Mouse (Mus musculus): ENCODE data around the gene Slc30a7. TPM values are rescaled to one million over a fixed set of nuclear protein-coding genes. Genes with fewer than 3 reads are reported as not detected.

The Slc30a7 gene
- total RNA-seq, 1 experiment from 2014 or later, result 40.1 TPM

DNA sequence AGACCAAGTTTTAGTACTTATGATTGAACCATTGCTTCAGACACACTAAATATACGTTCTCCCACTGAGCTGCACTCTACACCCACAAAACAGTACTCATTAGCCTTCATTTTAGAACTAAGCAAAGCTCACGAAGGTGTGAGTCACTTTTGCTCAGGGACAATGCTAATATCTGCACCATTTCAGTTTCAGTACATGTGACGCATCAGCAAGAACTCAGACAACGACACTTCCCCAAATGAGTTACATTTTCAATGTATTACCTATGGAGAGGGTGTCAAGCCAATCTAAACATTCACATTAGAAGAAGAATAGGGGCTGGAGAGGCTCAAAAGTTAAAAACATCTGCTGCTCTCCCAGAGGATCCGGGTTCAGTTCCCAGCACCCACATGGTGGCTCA, 10.3 kb downstream of the Slc30a7 start:
- no peak; the same call in 1 of the 2 replicates for ATAC-seq (replicated peaks; ENCODE audit: insufficient number of reproducible peaks, low FRiP score, low TSS enrichment, poor library complexity, severe bottlenecking)

DNA sequence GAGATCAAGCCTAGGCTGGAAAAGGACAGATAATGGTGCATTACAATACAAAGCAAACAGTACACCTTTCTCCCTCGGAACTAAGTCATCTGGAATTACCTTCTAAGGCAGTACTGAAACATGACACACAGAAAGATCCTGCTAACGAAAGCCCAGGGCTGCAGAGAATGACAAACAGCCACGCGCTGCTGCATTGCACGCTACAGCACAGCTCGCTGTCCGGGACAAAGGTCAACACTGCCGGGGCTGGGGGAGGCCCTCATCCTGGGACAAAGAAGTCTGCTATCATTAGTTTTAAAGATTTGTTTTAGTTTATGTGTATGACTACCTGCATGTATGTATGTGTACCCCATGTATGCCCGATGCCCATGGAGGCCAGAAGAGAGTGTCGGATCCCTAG, 14.2 kb downstream of the Slc30a7 start:
- ATAC-seq (replicated peaks; ENCODE audit: insufficient number of reproducible peaks, low FRiP score, low TSS enrichment, poor library complexity, severe bottlenecking), result no peak

DNA sequence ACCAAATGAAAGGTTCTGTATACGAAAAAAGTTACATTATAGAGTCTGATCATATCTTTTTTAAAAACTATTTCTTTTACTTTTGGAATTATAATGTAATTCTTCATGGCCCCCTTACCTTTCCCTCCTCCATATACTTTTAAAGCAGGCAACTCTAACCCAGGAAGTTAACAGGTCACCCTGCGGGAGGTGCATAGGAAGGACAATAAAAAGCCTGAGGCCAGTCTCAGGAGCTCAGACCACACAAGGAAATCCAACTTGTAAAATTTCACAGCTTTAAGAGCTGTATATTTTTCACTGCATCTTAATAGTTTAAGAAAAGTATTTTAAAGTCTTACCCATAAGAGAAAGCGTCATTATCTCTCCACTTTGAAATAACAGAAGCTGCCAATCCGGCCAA, 14.6 kb downstream of the Slc30a7 start:
- ATAC-seq (replicated peaks; ENCODE audit: insufficient number of reproducible peaks, low FRiP score, low TSS enrichment, poor library complexity, severe bottlenecking), result no peak

DNA sequence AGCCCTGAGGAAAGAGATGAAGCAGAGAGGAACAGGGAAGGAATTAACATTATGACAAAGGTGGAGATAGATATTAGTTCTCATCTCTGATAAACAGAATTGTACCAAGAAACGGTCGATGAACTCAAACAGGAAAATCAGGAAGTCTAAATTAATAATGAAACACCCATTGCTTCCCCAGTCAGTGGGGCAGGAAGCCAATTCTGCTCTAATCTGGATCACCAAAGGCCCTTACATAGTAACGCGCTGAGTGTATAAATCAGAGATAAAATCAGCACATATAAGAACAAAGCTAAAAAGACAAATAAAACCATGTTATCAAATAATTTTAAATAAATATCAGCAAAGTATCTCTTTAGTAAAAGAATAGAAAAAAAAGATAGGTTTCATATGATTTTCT, 15.1 kb downstream of the Slc30a7 start:
- ATAC-seq (replicated peaks; ENCODE audit: insufficient number of reproducible peaks, low FRiP score, low TSS enrichment, poor library complexity, severe bottlenecking), result no peak

DNA sequence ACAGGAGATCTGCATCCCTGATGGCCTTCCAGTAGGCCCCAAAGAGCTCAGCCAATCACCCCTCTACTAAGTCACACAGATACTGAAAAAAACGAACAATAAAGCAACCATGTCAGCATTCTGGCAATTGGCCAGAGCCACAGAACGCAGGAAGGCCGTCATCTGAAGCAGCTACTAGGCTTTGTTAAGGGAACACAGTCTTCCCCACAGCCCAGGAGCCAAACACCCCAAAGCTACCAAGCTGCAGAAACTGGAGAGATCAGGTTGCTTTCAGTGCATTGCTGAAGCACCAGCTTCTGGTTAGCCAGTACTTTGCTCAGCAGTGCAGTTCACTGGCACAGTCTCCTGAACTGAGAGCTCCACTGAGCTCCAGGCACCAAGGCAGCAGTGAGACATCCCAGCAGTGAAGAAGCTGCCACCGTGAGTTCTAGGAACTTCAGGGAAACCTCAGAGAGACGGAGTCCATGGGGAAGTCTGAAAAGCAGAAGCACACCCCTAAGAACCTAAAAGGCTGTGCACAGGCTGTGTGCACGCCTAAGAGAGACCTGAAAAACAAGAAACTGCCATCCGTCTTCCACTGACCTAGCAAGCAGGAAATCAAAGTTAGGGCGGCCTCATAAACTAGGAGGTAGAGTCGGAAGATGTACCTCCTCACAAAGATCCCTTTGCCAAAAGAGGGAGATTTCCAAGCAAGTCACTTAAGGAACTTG, 21.9 kb downstream of the Slc30a7 start:
- ATAC-seq (replicated peaks; ENCODE audit: insufficient number of reproducible peaks, low FRiP score, low TSS enrichment, poor library complexity, severe bottlenecking), result peak; percentile 35; the same call in 1 of the 2 replicates

DNA sequence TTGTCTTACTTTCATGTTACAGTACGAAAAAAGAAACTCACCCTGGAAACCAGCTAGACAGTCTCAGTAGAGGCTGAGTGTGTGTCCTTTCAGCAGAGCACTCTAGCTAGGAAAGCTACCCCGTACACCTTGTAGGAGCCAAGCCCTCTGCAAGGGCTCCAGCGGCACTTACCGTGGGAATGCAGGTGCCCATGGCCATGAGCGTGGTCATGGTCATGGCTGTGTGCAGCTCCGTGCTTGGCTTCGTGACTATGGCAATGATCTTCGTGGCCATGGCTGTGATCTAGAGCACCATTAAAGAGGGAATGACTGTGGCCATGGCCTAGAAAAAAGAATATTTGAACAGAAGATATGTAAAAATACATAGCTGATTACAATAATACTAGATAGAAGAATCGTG, 22.6 kb downstream of the Slc30a7 start:
- 0 out of 2 replicates have a peak, but pooled peaks have one; percentile 27 for ATAC-seq (replicated peaks; ENCODE audit: insufficient number of reproducible peaks, low FRiP score, low TSS enrichment, poor library complexity, severe bottlenecking)

DNA sequence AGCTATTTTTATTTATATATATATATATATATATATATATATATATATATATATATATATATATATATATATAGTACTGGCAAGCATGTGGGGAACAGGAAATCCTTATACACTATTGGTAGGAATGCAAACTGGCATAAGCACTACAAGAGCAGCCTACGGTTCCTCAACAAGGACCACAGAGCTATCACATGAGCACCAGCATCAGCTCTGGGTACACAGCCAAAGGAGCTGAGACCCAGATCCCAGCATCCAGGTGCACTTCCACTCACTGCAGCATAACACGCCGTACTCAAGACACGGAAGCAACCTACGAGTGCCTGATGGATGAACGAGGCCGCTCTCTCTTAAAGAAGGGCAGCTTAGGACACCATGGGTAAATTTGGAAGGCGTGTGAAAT, 24.0 kb downstream of the Slc30a7 start:
- ATAC-seq (replicated peaks; ENCODE audit: insufficient number of reproducible peaks, low FRiP score, low TSS enrichment, poor library complexity, severe bottlenecking), result no peak

DNA sequence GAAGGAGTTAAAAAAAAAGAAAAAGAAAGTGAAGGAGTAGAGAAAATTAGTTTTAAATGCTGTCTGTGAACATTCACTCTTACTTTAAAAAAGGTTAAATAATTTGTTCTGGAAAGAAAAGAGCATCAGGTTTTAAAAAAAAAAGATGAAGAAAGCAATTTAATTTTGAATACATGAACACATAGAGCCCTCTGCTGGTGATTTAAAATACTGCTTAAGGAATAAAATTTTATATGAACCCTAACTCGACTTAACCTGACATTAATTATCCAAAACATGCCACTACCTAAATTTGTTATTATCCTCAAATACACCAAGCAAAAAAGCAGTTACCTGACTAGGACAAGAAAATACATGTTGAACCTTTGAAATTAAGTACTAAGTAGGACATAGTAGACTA, 28.2 kb downstream of the Slc30a7 start:
- ATAC-seq (replicated peaks; ENCODE audit: insufficient number of reproducible peaks, low FRiP score, low TSS enrichment, poor library complexity, severe bottlenecking), result no peak

DNA sequence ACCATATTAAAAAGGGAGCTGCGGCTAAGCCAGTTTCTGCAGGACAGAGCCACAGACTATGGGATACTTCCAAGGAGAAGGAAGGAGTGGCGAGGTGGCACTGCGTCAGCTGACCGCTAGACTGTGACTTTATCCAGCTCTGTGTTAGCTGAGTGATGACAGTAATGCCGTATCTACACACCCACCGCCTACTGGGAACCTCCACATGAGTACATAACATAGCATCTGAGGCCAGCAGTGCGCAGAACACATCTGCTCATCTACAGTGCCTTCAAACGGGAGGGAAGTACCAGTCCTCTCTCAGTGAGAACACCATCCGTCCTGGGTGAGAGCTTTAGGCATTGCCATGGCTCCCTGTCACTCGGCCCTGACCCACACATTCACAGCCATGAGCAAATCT, 32.2 kb downstream of the Slc30a7 start:
- ATAC-seq (replicated peaks; ENCODE audit: insufficient number of reproducible peaks, low FRiP score, low TSS enrichment, poor library complexity, severe bottlenecking), result no peak

DNA sequence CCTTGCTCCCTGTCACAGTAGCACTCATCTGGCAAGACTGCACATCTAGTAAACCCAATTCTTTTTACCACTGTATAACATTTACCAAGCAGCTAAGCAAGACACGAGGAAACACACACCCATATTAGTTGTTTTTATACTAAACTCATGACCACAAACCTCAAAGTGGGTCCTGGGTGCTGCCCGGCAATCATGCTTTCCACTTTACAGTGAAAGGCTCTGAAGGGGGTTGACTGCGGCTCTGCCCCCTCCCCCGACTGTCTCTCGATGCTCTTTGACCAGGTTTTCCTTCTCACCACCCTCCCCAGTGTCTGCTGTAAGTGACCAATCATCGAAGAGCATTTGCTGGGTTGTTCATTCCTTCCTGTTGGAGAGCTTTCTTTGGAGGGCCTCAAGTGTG, 33.0 kb downstream of the Slc30a7 start:
- no peak for ATAC-seq (replicated peaks; ENCODE audit: insufficient number of reproducible peaks, low FRiP score, low TSS enrichment, poor library complexity, severe bottlenecking)

DNA sequence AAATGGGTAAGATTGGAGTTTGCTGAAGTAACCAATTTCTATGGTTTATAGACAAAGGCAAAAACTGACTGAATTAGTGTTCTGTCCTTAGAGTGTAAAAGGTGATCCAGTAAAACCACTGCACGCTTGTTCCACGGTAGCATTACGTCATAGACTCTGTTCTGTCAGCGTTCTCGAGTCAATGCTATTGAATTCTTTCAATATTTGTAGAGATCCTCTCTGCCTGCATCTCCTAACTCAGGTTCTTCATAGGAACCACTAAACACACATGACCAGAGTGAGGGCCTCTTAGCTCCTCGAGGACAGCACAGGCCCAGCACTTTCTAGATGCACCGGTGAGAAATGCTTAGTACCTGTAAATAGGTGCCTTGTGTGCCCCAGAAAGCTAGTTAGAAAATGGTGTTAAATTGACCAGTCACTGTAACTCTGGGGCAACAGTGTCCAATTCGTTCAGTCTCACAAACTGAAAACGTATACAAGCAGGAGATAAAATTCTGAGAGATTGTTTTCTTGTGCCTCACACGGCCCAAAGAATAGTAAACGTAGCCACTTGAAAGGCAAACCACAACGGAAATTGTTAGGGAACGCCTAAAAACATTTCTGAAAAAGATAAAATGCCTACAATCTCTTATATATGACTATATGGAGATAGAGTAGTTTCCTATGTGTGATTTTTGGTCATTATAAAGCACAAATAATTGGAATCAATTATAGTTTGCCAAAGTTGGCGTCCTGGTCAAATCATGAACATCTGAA, 35.1 kb downstream of the Slc30a7 start:
- no peak for ATAC-seq (replicated peaks; ENCODE audit: insufficient number of reproducible peaks, low FRiP score, low TSS enrichment, poor library complexity, severe bottlenecking)

DNA sequence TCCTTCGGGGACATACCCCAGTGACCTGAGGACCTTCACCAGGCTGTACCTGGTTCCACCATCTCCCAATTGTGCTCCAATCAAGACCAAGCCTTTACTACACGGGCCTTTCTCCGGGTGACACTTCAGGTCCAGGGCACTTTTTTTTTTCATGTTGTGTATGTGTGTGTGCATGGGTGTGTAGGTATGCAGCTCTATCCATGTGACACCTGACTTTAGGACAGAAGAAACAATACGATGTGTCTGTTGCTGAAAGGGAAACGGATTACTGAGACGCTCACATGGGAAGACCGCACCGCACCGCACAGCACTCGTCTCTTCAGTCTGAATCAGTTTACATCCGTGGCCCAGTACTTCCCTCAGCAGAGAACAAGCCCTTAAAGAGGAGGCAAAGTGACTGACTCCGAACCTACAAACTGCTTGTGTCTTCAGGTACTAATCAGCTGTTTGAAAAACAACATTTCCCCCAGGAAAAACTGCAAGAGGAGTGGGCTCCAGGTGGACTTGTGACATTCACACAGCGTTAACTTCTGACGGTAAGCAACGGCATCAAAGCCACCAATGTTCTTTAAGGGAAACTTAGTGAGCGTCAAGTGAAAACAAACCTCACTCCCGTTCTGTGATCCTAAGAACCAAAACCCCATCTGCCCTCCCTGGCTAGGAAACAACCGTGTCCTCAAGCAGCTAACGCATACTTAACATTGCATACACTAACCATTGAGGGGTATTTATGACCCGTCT, 36.0 kb downstream of the Slc30a7 start:
- no peak for ATAC-seq (replicated peaks; ENCODE audit: insufficient number of reproducible peaks, low FRiP score, low TSS enrichment, poor library complexity, severe bottlenecking)

DNA sequence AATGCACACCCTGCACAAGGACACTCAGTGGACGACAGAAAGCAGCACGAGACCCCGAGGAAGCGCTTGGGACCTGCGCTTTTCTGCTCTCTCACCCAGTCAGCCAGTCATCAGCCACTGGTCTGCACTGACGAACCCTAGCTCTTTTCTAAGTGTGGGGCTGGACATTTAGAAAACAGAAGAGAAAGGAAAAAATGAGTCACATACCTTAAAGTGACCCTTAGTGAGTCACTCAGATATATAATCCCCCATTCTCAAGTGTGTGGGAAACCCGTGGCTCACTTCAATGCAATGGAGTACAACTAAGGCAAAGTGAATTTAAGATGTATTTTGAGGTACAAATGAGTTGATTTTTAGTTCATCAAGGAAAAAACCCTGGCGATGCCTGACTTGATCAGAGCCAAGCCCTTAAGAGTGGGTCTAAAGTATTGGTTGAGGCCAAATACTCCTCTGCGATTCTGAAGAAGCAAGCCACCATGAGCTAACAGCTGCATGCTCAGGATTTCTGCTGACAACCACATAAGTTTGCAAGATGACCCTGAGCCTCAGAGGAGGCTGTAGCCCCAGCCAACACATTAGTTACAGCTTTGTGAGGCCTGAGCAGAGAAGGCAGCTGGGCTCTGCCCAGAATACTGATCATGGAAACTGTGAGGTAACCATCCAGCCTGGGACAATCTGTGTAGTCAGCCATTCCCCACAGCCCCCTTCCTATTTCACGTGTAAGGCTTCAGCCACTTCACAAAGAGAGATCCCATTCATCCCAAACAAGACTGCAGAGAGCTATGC, 38.3 kb downstream of the Slc30a7 start:
- no peak for ATAC-seq (replicated peaks; ENCODE audit: insufficient number of reproducible peaks, low FRiP score, low TSS enrichment, poor library complexity, severe bottlenecking)

DNA sequence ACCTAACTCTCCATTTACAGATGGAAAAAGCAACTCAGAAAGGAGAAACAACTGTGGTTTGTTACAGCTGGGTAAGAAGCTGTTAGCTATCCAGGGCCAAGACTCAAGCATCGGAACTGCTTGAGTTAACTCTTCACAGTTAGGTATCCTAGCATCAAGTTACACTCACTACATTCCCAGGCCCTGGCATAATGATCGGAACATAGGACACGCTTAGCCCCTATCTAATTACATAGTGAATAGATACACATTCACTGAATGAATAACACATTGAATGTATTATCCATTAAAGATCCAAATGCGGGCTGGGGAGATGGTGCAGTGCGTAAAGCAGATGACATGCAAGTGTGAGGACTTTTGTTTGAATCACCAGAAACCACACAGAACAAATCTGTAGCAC, 43.1 kb downstream of the Slc30a7 start:
- no peak for ATAC-seq (replicated peaks; ENCODE audit: insufficient number of reproducible peaks, low FRiP score, low TSS enrichment, poor library complexity, severe bottlenecking)

DNA sequence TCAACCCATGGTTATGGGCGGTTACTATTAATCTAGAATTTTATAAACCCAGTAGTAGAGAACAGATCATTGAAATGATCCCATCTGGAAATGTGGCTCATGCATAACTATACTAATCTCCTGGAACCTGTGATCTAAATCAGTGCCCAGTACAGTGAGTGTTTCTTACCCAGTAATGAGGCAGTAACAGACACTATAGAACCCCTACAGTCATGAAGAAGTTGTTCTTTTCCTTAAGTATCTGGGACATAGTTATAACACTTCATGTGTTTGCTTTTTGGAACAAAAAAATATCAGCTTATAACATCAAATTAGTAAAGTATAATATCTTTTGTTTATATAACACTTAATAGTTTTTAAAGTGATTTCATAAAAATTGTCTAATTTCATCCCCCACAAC, 43.6 kb downstream of the Slc30a7 start:
- no peak for ATAC-seq (replicated peaks; ENCODE audit: insufficient number of reproducible peaks, low FRiP score, low TSS enrichment, poor library complexity, severe bottlenecking)

DNA sequence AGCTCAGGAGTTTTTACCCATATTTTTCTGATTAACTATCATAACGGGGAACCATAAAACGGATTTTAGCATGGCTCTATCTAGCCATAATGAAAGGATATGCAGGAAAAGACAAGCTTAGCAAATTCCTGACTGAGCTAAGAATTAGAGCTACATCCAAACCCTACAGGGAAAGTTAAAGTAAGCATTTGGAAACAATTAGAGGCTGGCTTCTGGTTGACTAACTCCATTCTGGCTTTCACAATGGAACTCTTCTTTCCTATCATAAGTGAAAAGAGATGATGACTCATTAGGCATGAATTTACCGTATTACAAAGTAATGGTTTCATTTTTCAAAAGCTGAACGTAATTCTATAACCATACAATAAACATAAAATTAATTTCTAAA, 45.2 kb downstream of the Slc30a7 start:
- no peak for ATAC-seq (replicated peaks; ENCODE audit: insufficient number of reproducible peaks, low FRiP score, low TSS enrichment, poor library complexity, severe bottlenecking)

DNA sequence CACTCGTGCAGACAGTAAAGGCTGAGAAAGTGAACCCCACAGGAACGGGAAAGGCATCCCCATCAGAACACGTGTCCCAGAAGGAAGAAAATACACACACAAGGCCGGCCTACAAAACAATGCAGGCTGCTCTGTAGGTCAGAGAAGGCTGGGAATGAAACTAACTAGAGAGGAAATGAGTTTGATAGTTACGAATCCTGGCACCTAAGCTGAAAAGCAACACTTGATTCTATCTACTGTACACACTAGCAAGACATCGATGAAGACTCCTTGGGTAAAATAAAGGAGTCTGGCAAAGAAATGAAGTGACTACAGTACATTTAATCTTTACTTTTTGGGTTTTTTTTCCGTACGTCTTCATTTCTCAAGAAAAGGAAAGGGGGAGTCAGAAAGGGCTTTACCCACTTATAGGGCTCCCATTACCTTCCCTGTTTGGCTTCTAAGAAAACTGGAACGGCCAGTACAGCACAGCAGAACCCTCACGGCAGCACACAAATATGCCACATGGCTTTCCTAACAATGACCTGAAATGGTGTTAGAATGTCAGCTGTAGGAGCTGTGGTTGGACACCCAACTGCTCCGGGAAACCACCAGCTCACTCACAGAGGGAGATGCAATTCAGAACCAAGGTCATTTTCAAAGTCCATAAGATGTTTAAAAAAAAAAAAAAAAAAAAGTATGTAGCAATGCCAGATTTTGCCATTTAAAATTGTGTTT, 45.7 kb downstream of the Slc30a7 start:
- ATAC-seq (replicated peaks; ENCODE audit: insufficient number of reproducible peaks, low FRiP score, low TSS enrichment, poor library complexity, severe bottlenecking), result no peak

DNA sequence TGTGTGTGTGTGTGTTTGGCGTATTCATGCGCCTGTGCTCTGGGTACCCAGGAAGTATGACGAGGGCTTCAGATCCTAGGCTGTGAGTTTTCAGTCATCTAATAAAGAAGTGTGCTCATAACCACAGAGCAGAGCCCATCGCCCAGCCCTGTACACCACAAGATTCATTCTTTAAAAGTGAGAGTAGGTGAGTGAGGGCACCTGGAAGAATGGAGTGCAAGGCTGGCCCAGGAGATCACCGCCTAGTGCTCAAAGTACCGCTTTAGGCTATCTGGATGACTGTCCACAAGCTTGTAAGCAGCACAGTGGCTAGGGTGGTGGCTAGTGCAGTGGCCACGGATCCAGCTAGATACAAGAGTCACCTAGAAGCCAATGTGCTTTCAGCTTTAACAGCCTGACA, 50.0 kb downstream of the Slc30a7 start:
- no peak for ATAC-seq (replicated peaks; ENCODE audit: insufficient number of reproducible peaks, low FRiP score, low TSS enrichment, poor library complexity, severe bottlenecking)
